Mouse (Mus musculus) kidney, adult 10 weeks (tissue): ENCODE data around the gene Dync1li1. TPM values are rescaled to one million over a fixed set of nuclear protein-coding genes. Genes with fewer than 3 reads are reported as not detected.

Experiments used
- polyA plus RNA-seq: library from polyadenylated mRNA; stranded (reverse); fragments of 350-450 nt; fragmentation: Illumina TruSeq; extraction: RNeasy Lipid Tissue Mini Kit (QIAGEN cat#74804); gene quantifications from one replicate; pipeline ENCODE4 v1.2.3, GENCODE M21; 2014; ENCODE audit warnings: low read depth, low replicate concordance

Gene Dync1li1
- polyA plus RNA-seq, result 52.2 TPM

DNA sequence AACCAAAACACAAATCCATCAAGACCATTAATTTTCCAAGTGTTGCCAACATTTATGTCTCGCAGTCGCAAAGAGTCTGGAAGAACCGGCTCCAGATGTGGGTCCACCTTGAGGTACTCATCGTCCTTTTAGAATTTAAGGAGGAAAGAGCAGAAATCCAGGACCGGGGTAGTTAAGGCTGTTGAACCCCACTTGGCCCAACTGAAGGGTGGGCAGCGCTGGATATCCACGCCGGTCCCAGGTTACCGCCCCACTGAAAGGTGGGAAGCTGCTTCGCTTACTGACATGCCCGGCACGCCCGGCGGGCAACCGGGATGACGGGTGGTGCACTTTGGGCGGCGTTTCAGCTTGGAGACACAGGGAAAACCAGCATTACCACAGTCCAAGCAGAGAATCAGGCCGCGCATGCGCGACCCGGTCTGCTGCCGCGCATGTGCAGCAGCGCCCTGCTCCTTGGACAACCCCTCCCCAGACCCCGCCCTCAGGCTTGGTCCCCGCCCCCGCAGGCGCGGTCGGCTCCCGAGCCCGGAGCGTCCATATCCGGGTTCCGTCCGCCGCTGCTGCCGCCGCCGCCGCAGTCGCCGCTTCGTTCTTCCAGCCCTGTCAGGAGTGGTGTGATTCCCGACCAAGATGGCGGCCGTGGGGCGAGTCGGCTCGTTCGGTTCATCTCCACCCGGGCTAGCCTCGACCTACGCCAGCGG, at the start of gene Dync1li1:
TSS of gene Dync1li1 (plus strand) at position 539 of the 701 bp plus-strand sequence.

DNA sequence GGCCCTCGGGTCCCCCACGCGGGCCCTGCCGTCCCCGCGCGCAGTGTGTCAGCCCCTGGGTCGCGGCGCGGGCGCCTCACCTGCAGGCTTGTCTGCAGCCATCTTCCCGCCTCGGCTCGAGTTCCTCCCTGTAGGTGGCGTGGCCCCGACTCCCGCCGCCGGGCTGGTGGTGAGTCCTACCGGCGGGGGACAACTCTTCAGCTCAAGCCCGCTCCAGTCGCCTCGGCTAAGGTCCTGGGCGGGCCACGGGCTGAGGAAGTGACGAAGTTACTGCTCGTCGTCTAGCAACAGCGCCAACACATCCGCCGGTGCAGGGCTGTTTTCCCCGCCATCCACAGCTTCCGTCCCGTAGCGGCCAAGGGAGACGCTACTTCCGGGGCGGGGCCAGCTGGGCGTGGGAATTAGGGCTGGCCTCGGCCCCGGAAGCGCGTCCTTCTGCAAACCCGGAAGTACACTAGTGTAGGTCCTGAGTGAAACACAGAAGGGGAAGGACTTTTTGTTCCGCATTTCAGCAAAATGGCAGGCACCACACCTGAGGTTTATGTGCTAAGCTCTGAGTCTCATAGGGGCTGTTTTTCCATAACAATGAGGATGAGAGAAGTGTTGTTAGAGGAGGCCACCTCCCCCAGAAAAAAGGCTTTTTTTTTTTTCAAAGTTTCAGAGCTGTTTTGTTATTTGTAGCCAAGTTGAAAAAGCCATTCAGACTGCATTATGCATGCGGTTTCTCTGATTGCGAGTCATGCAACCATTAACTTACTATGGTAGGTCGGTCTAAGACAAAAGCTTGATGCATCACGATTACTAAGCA, 48.5 kb upstream of the Dync1li1 start, which contains the start of gene Cnot10:
TSS of gene Cnot10 (minus strand) at position 346 of the 808 bp plus-strand sequence.

DNA sequence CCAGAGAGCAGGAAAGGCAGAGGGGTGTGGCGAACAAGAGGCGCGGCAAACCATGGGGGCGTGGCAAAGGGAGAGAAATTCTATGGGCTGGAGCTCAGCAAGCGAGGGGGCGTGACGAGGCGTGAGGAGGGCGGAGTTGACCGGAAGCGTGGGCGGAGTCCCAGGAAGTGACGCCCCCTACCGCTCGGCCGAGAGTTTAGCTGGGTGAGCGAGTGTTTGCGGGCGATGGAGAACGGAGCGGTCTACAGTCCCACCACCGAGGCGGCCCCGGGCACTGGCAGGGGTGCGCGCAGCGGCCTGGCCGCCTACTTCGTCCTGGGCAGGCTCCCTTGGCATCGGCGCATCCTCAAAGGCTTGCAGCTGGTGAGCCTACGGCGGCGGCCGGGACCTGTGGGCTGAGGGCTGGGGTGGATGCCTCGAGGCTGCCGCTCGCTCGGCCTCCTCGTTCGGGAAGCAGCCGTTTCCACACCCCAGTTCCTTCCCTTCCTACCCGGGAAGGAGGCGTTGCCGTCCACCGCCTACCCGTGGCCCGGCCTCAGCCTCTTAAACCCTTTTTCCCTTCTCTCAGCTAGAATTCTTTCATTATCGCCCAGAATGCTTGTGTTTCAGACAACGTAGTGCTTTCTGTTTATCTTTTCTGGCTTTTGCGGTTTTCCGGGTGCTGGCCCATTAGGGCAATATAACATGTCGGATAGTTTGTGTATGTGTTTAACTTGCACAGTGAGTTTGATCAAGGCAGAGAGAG, 42.6 kb downstream of the Dync1li1 start, which contains the start of gene Cmtm6:
TSS of gene Cmtm6 (plus strand) at position 106 of the 745 bp plus-strand sequence.

Other genes with a start within 250 kb of the Dync1li1 start
- not detected for gene Ccr4, start 183.9 kb upstream of the Dync1li1 start, polyA plus RNA-seq
- gene C130032M10Rik, start 173.1 kb upstream of the Dync1li1 start, polyA plus RNA-seq, result not detected
- not detected for gene Trim71, start 124.4 kb upstream of the Dync1li1 start, polyA plus RNA-seq
- gene Cnot10, start 48.6 kb upstream of the Dync1li1 start, polyA plus RNA-seq, result 32.7 TPM
- 118 TPM for gene Cmtm6, start 42.3 kb downstream of the Dync1li1 start, polyA plus RNA-seq
- 0.97 TPM for gene Cmtm7, start 93.1 kb downstream of the Dync1li1 start, polyA plus RNA-seq
- 12.5 TPM for gene Cmtm8, start 155.4 kb downstream of the Dync1li1 start, polyA plus RNA-seq
- 45.0 TPM for gene Gpd1l, start 245.2 kb downstream of the Dync1li1 start, polyA plus RNA-seq